Mouse (Mus musculus): ENCODE results near the gene Tmem30c. TPM values are rescaled to one million over a fixed set of nuclear protein-coding genes. Genes with fewer than 3 reads are reported as not detected.
A peak's percentile ranks its signal among the peaks of the same experiment; 100 is the strongest.
"Not testable (repeated sequence)": the region's sequence is repeated elsewhere in the genome, so short reads cannot be mapped to it uniquely, and the experiment has no call there.

Gene Tmem30c
- polyA plus RNA-seq, 1 experiment from 2014 or later, result not detected

DNA sequence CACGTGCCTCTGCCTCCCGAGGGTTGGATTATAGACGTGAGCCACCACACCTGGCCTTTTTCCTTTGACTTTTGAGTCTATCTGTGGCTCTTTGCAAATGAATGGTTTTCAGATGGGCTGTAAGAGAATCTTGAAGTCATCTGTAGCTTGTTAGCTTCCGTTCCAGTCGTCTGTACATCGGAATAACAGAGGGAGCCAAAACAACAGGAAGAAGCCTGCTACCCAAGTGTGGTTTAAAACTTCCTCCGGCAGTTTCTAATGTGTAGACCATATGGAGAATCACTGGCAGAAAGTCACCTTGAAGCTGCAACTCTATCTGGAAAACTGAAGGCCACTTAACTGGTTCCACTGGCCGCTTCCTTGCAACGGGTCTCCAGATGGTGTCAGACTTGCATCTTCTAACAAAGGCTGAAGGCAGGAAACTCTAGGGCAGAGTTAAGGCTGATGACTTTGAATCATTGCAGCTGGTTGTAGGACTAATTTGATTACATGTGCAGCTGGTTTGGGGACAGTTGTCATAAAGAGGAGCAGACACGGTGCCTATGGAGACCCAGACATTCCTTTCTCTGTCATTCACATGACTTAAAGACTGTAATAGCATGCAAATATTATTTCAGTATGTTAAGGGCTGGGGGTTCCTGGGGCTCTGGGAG, 49.3 kb downstream of the Tmem30c start:
- peak; percentile 54; the same call in 1 of the 2 replicates for TF ChIP-seq CTCF (IDR thresholded peaks at IDR 0.05; ENCODE audit: low read depth)
- H3K27me3 ChIP-seq (ENCODE audit: insufficient read depth, low read length), result no peaks in the 10 kb centered on the region
- H3K27ac ChIP-seq, result no peak overlapping the region
- no peak overlapping the region for H3K4me3 ChIP-seq (replicated peaks; ENCODE audit: low read depth, low read length)
- WGBS, result 43% methylated on average over 10 of the region's 10 CpGs
- no peak overlapping the region for H3K9ac ChIP-seq (ENCODE audit: low read depth, low read length)
- H3K4me2 ChIP-seq (ENCODE audit: low read length), result no peak overlapping the region
- no peaks in the 10 kb centered on the region for H3K9me3 ChIP-seq (replicated peaks; ENCODE audit: low read length)
- H3K36me3 ChIP-seq (ENCODE audit: insufficient read depth, low read length), result no peaks in the 10 kb centered on the region
- ATAC-seq (replicated peaks; ENCODE audit: low FRiP score, low read depth) (peak; percentile 69), DNase-seq (ENCODE audit: low spot score) (peak; percentile 90)
- no peaks in the 10 kb centered on the region for H3K4me1 ChIP-seq (replicated peaks; ENCODE audit: insufficient read depth, low read length)

DNA sequence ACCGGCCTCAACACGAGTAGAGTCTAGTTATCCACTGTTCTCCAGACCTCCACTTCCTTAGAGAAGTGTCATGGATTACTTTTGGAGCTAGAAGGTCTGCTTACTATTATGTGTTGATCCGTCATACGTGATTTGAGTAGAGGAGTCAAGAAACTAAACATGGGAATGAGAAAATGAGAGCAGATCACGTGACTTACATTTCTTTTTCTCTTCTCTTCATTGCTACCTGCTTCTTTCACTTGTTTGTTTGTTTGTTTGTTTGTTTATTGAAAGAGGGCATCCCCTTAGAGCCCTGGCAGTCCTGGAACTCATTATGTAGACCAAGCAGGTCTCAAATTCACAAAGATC, 49.8 kb downstream of the Tmem30c start:
- no peaks in the 10 kb centered on the region for H3K27me3 ChIP-seq (ENCODE audit: insufficient read depth, low read length)
- DNase-seq (ENCODE audit: low spot score) (no peak), ATAC-seq (replicated peaks; ENCODE audit: low FRiP score, low read depth) (no peak)
- TF ChIP-seq CTCF (IDR thresholded peaks at IDR 0.05; ENCODE audit: low read depth), result no peak
- H3K9ac ChIP-seq (ENCODE audit: low read depth, low read length), result no peak overlapping the region
- H3K4me1 ChIP-seq (replicated peaks; ENCODE audit: insufficient read depth, low read length), result no peaks in the 10 kb centered on the region
- 88% methylated on average over 5 of the region's 5 CpGs for WGBS
- no peaks in the 10 kb centered on the region for H3K36me3 ChIP-seq (ENCODE audit: insufficient read depth, low read length)
- no peak overlapping the region for H3K4me3 ChIP-seq (replicated peaks; ENCODE audit: low read depth, low read length)
- no peak overlapping the region for H3K27ac ChIP-seq
- H3K9me3 ChIP-seq (replicated peaks; ENCODE audit: low read length), result no peaks in the 10 kb centered on the region
- H3K4me2 ChIP-seq (ENCODE audit: low read length), result no peak overlapping the region

DNA sequence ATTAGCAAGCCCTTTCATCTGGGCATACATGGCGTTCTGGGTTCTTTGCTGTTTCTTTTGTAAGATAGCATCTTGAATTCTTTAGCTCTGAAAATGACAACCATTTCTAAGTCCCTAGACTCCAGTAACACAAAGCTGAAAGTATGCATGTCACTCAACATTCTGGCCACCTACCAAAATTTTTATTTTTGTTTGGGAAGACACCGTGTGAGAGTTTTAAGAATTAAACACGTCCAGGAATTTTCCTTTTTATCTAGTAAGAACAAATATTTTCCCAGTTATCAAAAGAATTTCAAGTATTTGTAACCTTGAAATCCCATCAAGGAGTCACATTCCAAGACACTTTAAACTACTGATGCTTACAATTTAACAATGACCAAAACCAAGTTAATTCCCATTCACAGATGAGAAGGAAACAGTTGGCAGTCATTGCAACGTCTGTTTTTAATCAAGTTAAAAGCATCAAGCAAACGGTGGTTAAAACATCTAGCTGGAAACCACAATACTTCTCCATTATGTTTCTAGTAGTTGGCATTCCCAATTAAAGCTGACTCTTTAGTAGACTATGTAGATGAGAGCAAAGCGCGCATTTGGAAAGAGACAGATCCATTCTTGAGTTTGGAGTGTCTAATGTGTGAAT, 56.7 kb downstream of the Tmem30c start:
- 57% methylated on average over 7 of the region's 7 CpGs for WGBS
- Histone ChIP-seq H3K9ac (ENCODE audit: low read depth, low read length) (no peak overlapping the region), H3K4me2 (ENCODE audit: low read length) (no peak overlapping the region), H3K36me3 (ENCODE audit: insufficient read depth, low read length) (no peaks in the 10 kb centered on the region), H3K27me3 (ENCODE audit: insufficient read depth, low read length) (no peaks in the 10 kb centered on the region), H3K9me3 (replicated peaks; ENCODE audit: low read length) (no peaks in the 10 kb centered on the region), H3K27ac (no peak overlapping the region), H3K4me1 (replicated peaks; ENCODE audit: insufficient read depth, low read length) (no peaks in the 10 kb centered on the region), H3K4me3 (replicated peaks; ENCODE audit: low read depth, low read length) (no peak overlapping the region)
- DNase-seq (ENCODE audit: low spot score), result peak; percentile 27
- no peak for TF ChIP-seq CTCF (IDR thresholded peaks at IDR 0.05; ENCODE audit: low read depth)
- ATAC-seq (replicated peaks; ENCODE audit: low FRiP score, low read depth), result no peak

DNA sequence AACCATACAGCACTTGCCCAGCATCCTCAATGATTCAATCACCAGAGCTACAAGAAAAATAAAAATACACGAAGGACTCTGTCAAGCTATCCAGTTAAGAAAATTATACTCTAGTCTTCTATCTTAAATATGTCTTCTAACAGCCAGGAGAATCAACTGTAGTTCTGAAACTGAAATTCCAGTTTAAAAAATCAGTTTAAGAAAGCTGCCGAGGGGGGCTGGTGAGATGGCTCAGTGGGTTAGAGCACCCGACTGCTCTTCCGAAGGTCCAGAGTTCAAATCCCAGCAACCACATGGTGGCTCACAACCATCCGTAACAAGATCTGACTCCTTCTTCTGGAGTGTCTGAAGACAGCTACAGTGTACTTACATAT, 60.7 kb downstream of the Tmem30c start:
- not testable (repeated sequence) for H3K27me3 ChIP-seq (ENCODE audit: insufficient read depth, low read length); H3K9ac ChIP-seq (ENCODE audit: low read depth, low read length); H3K36me3 ChIP-seq (ENCODE audit: insufficient read depth, low read length); DNase-seq (ENCODE audit: low spot score); H3K4me1 ChIP-seq (replicated peaks; ENCODE audit: insufficient read depth, low read length); ATAC-seq (replicated peaks; ENCODE audit: low FRiP score, low read depth); H3K27ac ChIP-seq; H3K9me3 ChIP-seq (replicated peaks; ENCODE audit: low read length)
- WGBS, result 67% methylated on average over 4 of the region's 5 CpGs
- Histone ChIP-seq H3K4me3 (replicated peaks; ENCODE audit: low read depth, low read length) (peak overlapping the region; percentile 92; the same call in 1 of the 2 replicates), H3K4me2 (ENCODE audit: low read length) (peak overlapping the region; percentile 43)

DNA sequence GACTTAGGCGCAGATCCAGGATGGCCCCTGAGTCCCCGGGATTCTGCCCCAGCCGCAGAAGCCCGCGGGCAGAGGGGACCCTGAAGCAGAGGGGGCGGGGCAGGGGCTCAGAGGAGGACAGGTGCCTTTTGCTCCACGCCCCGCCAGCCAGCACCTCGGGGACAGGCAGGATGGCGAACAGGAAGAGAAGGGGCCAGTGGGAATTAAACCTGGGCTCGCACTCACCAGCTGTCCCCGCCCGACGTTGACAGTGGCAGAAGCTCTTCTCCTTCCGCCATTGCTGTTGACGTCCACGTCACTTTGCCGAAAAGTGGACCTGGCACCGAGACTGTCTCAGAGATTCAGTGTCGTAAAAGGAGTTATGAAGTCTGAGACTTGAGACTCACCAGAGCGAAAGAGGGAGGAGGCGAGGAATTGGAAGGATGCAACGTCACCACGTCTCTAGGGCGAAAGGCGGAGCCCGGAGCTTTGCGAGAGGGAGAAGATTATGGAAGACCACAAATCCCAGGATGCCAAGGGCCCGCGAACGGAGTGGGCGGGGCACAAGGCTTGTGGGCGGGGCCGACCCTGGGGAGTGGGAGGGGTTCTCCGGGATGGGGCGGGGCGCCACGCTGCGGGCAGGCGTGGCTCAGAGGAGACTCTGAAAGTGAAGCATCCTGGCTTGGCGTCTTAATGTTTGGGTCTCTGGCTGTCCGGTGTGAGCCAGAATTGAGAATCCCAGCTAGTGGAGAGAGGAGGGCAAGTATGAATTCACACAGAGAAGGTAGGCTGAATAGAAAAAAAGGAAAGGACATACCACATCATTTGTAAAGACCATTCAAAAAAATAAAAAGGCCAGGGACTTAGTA, 61.4 kb downstream of the Tmem30c start, which contains the start of gene Tbc1d23:
Tbc1d23 (minus strand) TSS at position 416 of the 848 bp plus-strand sequence.
- Histone ChIP-seq H3K4me3 (replicated peaks; ENCODE audit: low read depth, low read length) (peak within 1 kb of the TSS; percentile 92), H3K27ac (peak within 1 kb of the TSS; percentile 76), H3K9ac (ENCODE audit: low read depth, low read length) (peak within 1 kb of the TSS; percentile 76), H3K27me3 (ENCODE audit: insufficient read depth, low read length) (no peaks in the 10 kb centered on the region), H3K4me1 (replicated peaks; ENCODE audit: insufficient read depth, low read length) (no peaks in the 10 kb centered on the region), H3K9me3 (replicated peaks; ENCODE audit: low read length) (no peaks in the 10 kb centered on the region), H3K36me3 (ENCODE audit: insufficient read depth, low read length) (no peaks in the 10 kb centered on the region), H3K4me2 (ENCODE audit: low read length) (peak within 1 kb of the TSS; percentile 60)
- no peak for TF ChIP-seq CTCF (IDR thresholded peaks at IDR 0.05; ENCODE audit: low read depth)
- under 1% methylated on average over 42 of the region's 42 CpGs for WGBS
- ATAC-seq (replicated peaks; ENCODE audit: low FRiP score, low read depth), result peak; percentile 100
- peak; percentile 100 for DNase-seq (ENCODE audit: low spot score)

DNA sequence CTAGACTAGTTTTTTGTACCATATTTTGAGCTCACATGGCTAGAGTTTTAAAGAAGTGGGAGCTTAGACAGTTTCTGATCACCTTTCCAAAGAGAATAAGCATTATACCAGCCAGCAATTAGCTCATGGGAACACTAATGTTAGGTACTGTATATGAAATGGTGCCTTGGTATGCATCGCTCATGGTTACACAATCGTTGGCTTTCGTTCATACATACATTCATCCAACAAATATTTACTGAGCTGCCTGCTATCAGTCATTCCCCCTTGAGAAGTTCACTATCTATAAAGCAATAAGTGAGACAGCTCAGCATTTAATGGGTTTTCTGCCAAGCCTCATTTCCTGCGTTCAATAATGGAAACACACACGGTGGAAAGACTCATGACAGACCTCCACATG, 66.2 kb downstream of the Tmem30c start:
- Histone ChIP-seq H3K9me3 (replicated peaks; ENCODE audit: low read length) (no peaks in the 10 kb centered on the region), H3K27me3 (ENCODE audit: insufficient read depth, low read length) (no peaks in the 10 kb centered on the region), H3K4me1 (replicated peaks; ENCODE audit: insufficient read depth, low read length) (no peaks in the 10 kb centered on the region), H3K4me2 (ENCODE audit: low read length) (no peak overlapping the region), H3K9ac (ENCODE audit: low read depth, low read length) (no peak overlapping the region), H3K36me3 (ENCODE audit: insufficient read depth, low read length) (no peaks in the 10 kb centered on the region), H3K27ac (no peak overlapping the region), H3K4me3 (replicated peaks; ENCODE audit: low read depth, low read length) (no peak overlapping the region)
- no peak for DNase-seq (ENCODE audit: low spot score)
- 80% methylated on average over 5 of the region's 5 CpGs for WGBS
- TF ChIP-seq CTCF (IDR thresholded peaks at IDR 0.05; ENCODE audit: low read depth), result no peak
- no peak for ATAC-seq (replicated peaks; ENCODE audit: low FRiP score, low read depth)

Data from kidney, postnatal 0 days (tissue).